21 mouse cellular contexts compared by ENCODE assay signal in genomic region chr3:103112216-103112615, GRCm38 (mm10). TPM values are rescaled to one million over a fixed set of nuclear protein-coding genes. Genes with fewer than 3 reads are reported as not detected.
DNase-seq lines count a peak whose midpoint lies in the region; ATAC-seq and TF ChIP-seq lines count a peak whose summit lies in the region.
"Had no signal": no experiment of that assay in that cellular context is flagged by ENCODE, and none has a peak within 500 bp of the region (broad histone marks: within the 10 kb centered on the region; RNA-seq: fewer than 3 reads in every experiment).

No protein-coding gene starts in this region.

- DNase-seq in 416B (ENCODE audit: low read depth) = peak; percentile 11
- peak; percentile 14 for DNase-seq in G1E (ENCODE audit: low spot score)
- DNase-seq in testis, postnatal 10 days (ENCODE audit: low spot score) = no peak
- DNase-seq: adrenal gland, adult 8-10 months; adrenal gland, postnatal 36 days; B cell, adult 2 months; cerebellum, adult 2 months; cerebellum, postnatal 10 days; forebrain, postnatal 0 days; gastrocnemius, postnatal 14 days; heart, postnatal 4 days had no signal

- H3K36me3 ChIP-seq in G1E (replicated peaks) = no peaks in the 10 kb centered on the region
- H3K36me3 ChIP-seq: embryonic facial prominence, embryonic 13.5 days; heart, embryonic 13.5 days; hindbrain, embryonic 13.5 days had no signal

- no peak for TF ChIP-seq CTCF in G1E (IDR thresholded peaks at IDR 0.05; ENCODE audit: low read depth, low read length)

- H3K4me1 ChIP-seq in G1E (ENCODE audit: insufficient read depth, low read depth, low read length) = peaks cover 7% of the 10 kb centered on the region
- H3K4me1 ChIP-seq: forebrain, embryonic 13.5 days; hindbrain, embryonic 13.5 days had no signal

- H3K27me3 ChIP-seq in G1E (ENCODE audit: insufficient read depth, low read length) = no peaks in the 10 kb centered on the region
- H3K27me3 ChIP-seq: embryonic facial prominence, embryonic 13.5 days; forebrain, embryonic 13.5 days had no signal

- no peak; the same call in 1 of the 2 replicates for ATAC-seq in G1E (ENCODE audit: extremely low read depth, insufficient number of reproducible peaks, low FRiP score, poor library complexity, severe bottlenecking)
- ATAC-seq in granulocyte monocyte progenitor cell, adult 5-6 weeks (replicated peaks; ENCODE audit: poor library complexity, severe bottlenecking) = peak; percentile 93
- ATAC-seq in monocyte, adult 5-6 weeks (replicated peaks; ENCODE audit: insufficient number of reproducible peaks, low FRiP score, low TSS enrichment, poor library complexity, severe bottlenecking) = peak; percentile 53; the same call in 1 of the 2 replicates
- ATAC-seq in CD4-positive, CD25-positive, alpha-beta regulatory T cell, adult 4 months = no peak
- ATAC-seq: forebrain, embryonic 13.5 days; forebrain, postnatal 0 days; hindbrain, postnatal 0 days had no signal

- H3K4me3 ChIP-seq in G1E (ENCODE audit: low read depth, low read length) = no peak overlapping the region
- H3K4me3 ChIP-seq: embryonic facial prominence, embryonic 13.5 days; forebrain, embryonic 13.5 days; heart, embryonic 13.5 days; hindbrain, embryonic 13.5 days had no signal

- H3K9me3 ChIP-seq in G1E (replicated peaks) = no peaks in the 10 kb centered on the region
- H3K9me3 ChIP-seq: embryonic facial prominence, embryonic 13.5 days; forebrain, embryonic 13.5 days; heart, embryonic 13.5 days; hindbrain, embryonic 13.5 days had no signal

RNA-seq across cellular contexts. Expression of gene Dennd2c, which starts 9.8 kb away (rescaled TPM):
- total RNA-seq in G1E (2014; fragmentation: Nextera tagmentation) = 6.0 and 14.1 TPM in 2 replicates
- total RNA-seq in G1E (2017) = 5.3 and 7.2 TPM in 2 replicates
- polyA plus RNA-seq in G1E (2012) = 0.23 and 0.35 TPM in 2 replicates
- total RNA-seq in granulocyte monocyte progenitor cell, adult 5-6 weeks (2014; fragmentation: Nextera tagmentation) = 0.94 and 4.1 TPM in 2 replicates
- 0.82 and 1.5 TPM in 2 replicates for total RNA-seq in granulocyte monocyte progenitor cell, adult 5-6 weeks (2017)
- 2.6 to 3.3 TPM (median 3.2 TPM) in 3 replicates for total RNA-seq in monocyte, adult 5-6 weeks (2017)
- 1 to 10 TPM; 1.4 to 1.6 TPM for polyA plus RNA-seq in CD4-positive, CD25-positive, alpha-beta regulatory T cell, adult 4 months (2017; shearing (Covaris generic))

RNA-seq across cellular contexts. Expression of gene Ampd1, which starts 38.4 kb away (rescaled TPM):
- total RNA-seq in G1E (2014; fragmentation: Nextera tagmentation) (not detected in 2 replicates), G1E (2017) (0.23 and 0.49 TPM in 2 replicates)
- polyA plus RNA-seq in G1E (2012) = not detected in 2 replicates
- total RNA-seq in granulocyte monocyte progenitor cell, adult 5-6 weeks (2014; fragmentation: Nextera tagmentation) = not detected in 2 replicates
- total RNA-seq in granulocyte monocyte progenitor cell, adult 5-6 weeks (2017) = not detected in 2 replicates
- not detected in 3 replicates for total RNA-seq in monocyte, adult 5-6 weeks (2017)
- polyA plus RNA-seq in CD4-positive, CD25-positive, alpha-beta regulatory T cell, adult 4 months (2017; shearing (Covaris generic)) = 1 to 10 TPM; 3.9 to 7.1 TPM
- total RNA-seq: adrenal gland, adult 8-10 months; adrenal gland, postnatal 36 days; forebrain, postnatal 0 days had no signal
- polyA plus RNA-seq: cerebellum, adult 2 months; forebrain, embryonic 13.5 days; forebrain, postnatal 0 days; heart, postnatal 0 days; hindbrain, embryonic 13.5 days; hindbrain, postnatal 0 days; intestine, embryonic 14.5 days had no signal

RNA-seq across cellular contexts. Expression of gene Nras, which starts 54.1 kb away (rescaled TPM):
- total RNA-seq in G1E (2014; fragmentation: Nextera tagmentation) = 109 and 132 TPM in 2 replicates
- total RNA-seq in G1E (2017) = 131 and 146 TPM in 2 replicates
- polyA plus RNA-seq in G1E (2012) = 5.9 and 6.3 TPM in 2 replicates
- 55.9 and 90.5 TPM in 2 replicates for total RNA-seq in granulocyte monocyte progenitor cell, adult 5-6 weeks (2014; fragmentation: Nextera tagmentation)
- total RNA-seq in granulocyte monocyte progenitor cell, adult 5-6 weeks (2017) = 69.0 and 97.7 TPM in 2 replicates
- total RNA-seq in monocyte, adult 5-6 weeks (2017) = 62.4 to 116 TPM (median 88.9 TPM) in 3 replicates
- polyA plus RNA-seq in CD4-positive, CD25-positive, alpha-beta regulatory T cell, adult 4 months (2017; shearing (Covaris generic)) = 100 to 1,000 TPM; 106 to 107 TPM

RNA-seq across cellular contexts. Expression of gene Bcas2, which starts 59.2 kb away (rescaled TPM):
- total RNA-seq in G1E (2014; fragmentation: Nextera tagmentation) (132 and 147 TPM in 2 replicates), G1E (2017) (247 and 292 TPM in 2 replicates)
- 110 and 113 TPM in 2 replicates for polyA plus RNA-seq in G1E (2012)
- total RNA-seq in granulocyte monocyte progenitor cell, adult 5-6 weeks (2014; fragmentation: Nextera tagmentation) = 89.9 and 107 TPM in 2 replicates
- 136 and 172 TPM in 2 replicates for total RNA-seq in granulocyte monocyte progenitor cell, adult 5-6 weeks (2017)
- 79.0 to 122 TPM (median 93.2 TPM) in 3 replicates for total RNA-seq in monocyte, adult 5-6 weeks (2017)
- 100 to 1,000 TPM; 129 to 131 TPM for polyA plus RNA-seq in CD4-positive, CD25-positive, alpha-beta regulatory T cell, adult 4 months (2017; shearing (Covaris generic))

Comparison
In these comparisons a context has a peak if more than half of its experiments do, and no peak if none do; other contexts are left out.
1. ATAC-seq: peak in granulocyte monocyte progenitor cell, adult 5-6 weeks (single experiment) and monocyte, adult 5-6 weeks (single experiment); none in G1E (single experiment) and CD4-positive, CD25-positive, alpha-beta regulatory T cell, adult 4 months (single experiment).